Mouse (Mus musculus): ENCODE measurements at regions not wholly inside any gene's neighbourhood (a gene's known extent, or its start where the extent isn't known, plus 50 kb on each side); places are given as distances from the start of the nearest gene placed in this dataset.

- H3K9me3 ChIP-seq (ENCODE audit: low read length), result no peaks in the 10 kb centered on the region
- 47% methylated on average over 18 of the region's 18 CpGs for WGBS
- ATAC-seq (ENCODE audit: low FRiP score, low TSS enrichment), result peak; percentile 76
- no peak overlapping the region for H3K9ac ChIP-seq (replicated peaks; ENCODE audit: low read length)
- H3K27ac ChIP-seq (ENCODE audit: low read length), result peak overlapping the region; percentile 78
- H3K27me3 ChIP-seq (ENCODE audit: insufficient read depth, low read length), result no peaks in the 10 kb centered on the region
- peaks cover 15% of the 10 kb centered on the region; the same call in 1 of the 2 replicates for H3K4me1 ChIP-seq (ENCODE audit: insufficient read depth, low read length)
- H3K36me3 ChIP-seq (ENCODE audit: insufficient read depth, low read length), result no peaks in the 10 kb centered on the region
- no peak overlapping the region for H3K4me2 ChIP-seq (replicated peaks; ENCODE audit: low read depth, low read length)
- no peak overlapping the region for H3K4me3 ChIP-seq (ENCODE audit: low read length)
Observed at GRCm38 (mm10) chr2:71673087-71673920, 72.1 kb upstream of the Itga6 start.

GRCm38 (mm10) chr2:71680746-71681145, 64.7 kb upstream of the Itga6 start:
- Histone ChIP-seq H3K36me3 (ENCODE audit: insufficient read depth, low read length) (no peaks in the 10 kb centered on the region), H3K4me3 (ENCODE audit: low read length) (no peak overlapping the region), H3K9me3 (ENCODE audit: low read length) (peaks cover 3% of the 10 kb centered on the region; the same call in 1 of the 2 replicates), H3K9ac (replicated peaks; ENCODE audit: low read length) (no peak overlapping the region), H3K4me2 (replicated peaks; ENCODE audit: low read depth, low read length) (no peak overlapping the region), H3K4me1 (ENCODE audit: insufficient read depth, low read length) (0 out of 2 replicates have a peak, but pooled peaks cover 3% of the 10 kb centered on the region), H3K27ac (ENCODE audit: low read length) (no peak overlapping the region; the same call in 1 of the 2 replicates), H3K27me3 (ENCODE audit: insufficient read depth, low read length) (no peaks in the 10 kb centered on the region)
- WGBS, result 55% methylated on average over 1 of the region's 1 CpGs
- ATAC-seq (ENCODE audit: low FRiP score, low TSS enrichment), result no peak

GRCm38 (mm10) chr2:71681148-71681547, 64.3 kb upstream of the Itga6 start:
- H3K4me2 ChIP-seq (replicated peaks; ENCODE audit: low read depth, low read length), result no peak overlapping the region
- H3K9me3 ChIP-seq (ENCODE audit: low read length), result peaks cover 3% of the 10 kb centered on the region; the same call in 1 of the 2 replicates
- H3K27me3 ChIP-seq (ENCODE audit: insufficient read depth, low read length), result no peaks in the 10 kb centered on the region
- 61% methylated on average over 4 of the region's 4 CpGs for WGBS
- no peak overlapping the region for H3K9ac ChIP-seq (replicated peaks; ENCODE audit: low read length)
- no peak for ATAC-seq (ENCODE audit: low FRiP score, low TSS enrichment)
- H3K36me3 ChIP-seq (ENCODE audit: insufficient read depth, low read length), result no peaks in the 10 kb centered on the region
- no peak overlapping the region; the same call in 1 of the 2 replicates for H3K27ac ChIP-seq (ENCODE audit: low read length)
- no peak overlapping the region for H3K4me3 ChIP-seq (ENCODE audit: low read length)
- 0 out of 2 replicates have a peak, but pooled peaks cover 3% of the 10 kb centered on the region for H3K4me1 ChIP-seq (ENCODE audit: insufficient read depth, low read length)

- Histone ChIP-seq H3K36me3 (ENCODE audit: insufficient read depth, low read length) (no peaks in the 10 kb centered on the region), H3K4me1 (ENCODE audit: insufficient read depth, low read length) (0 out of 2 replicates have a peak, but pooled peaks cover 3% of the 10 kb centered on the region), H3K27me3 (ENCODE audit: insufficient read depth, low read length) (no peaks in the 10 kb centered on the region), H3K4me3 (ENCODE audit: low read length) (no peak overlapping the region), H3K4me2 (replicated peaks; ENCODE audit: low read depth, low read length) (no peak overlapping the region), H3K9me3 (ENCODE audit: low read length) (peaks cover 3% of the 10 kb centered on the region; the same call in 1 of the 2 replicates), H3K9ac (replicated peaks; ENCODE audit: low read length) (no peak overlapping the region), H3K27ac (ENCODE audit: low read length) (no peak overlapping the region)
- WGBS, result 54% methylated on average over 4 of the region's 4 CpGs
- ATAC-seq (ENCODE audit: low FRiP score, low TSS enrichment), result no peak
Observed at GRCm38 (mm10) chr2:71683375-71683774, 62.0 kb upstream of the Itga6 start.

- H3K27me3 ChIP-seq (ENCODE audit: insufficient read depth, low read length), result no peaks in the 10 kb centered on the region
- WGBS, result 78% methylated on average over 7 of the region's 7 CpGs
- ATAC-seq (ENCODE audit: low FRiP score, low TSS enrichment), result no peak
- H3K27ac ChIP-seq (ENCODE audit: low read length), result no peak overlapping the region
- no peaks in the 10 kb centered on the region for H3K36me3 ChIP-seq (ENCODE audit: insufficient read depth, low read length)
- H3K9me3 ChIP-seq (ENCODE audit: low read length), result peaks cover 3% of the 10 kb centered on the region; the same call in 1 of the 2 replicates
- H3K4me2 ChIP-seq (replicated peaks; ENCODE audit: low read depth, low read length), result no peak overlapping the region
- no peak overlapping the region for H3K9ac ChIP-seq (replicated peaks; ENCODE audit: low read length)
- peaks cover 6% of the 10 kb centered on the region; the same call in 1 of the 2 replicates for H3K4me1 ChIP-seq (ENCODE audit: insufficient read depth, low read length)
- H3K4me3 ChIP-seq (ENCODE audit: low read length), result no peak overlapping the region
Observed at GRCm38 (mm10) chr2:71685239-71685638, 60.2 kb upstream of the Itga6 start.

GRCm38 (mm10) chr2:71689041-71689440, 56.4 kb upstream of the Itga6 start:
- peaks cover 11% of the 10 kb centered on the region; the same call in 1 of the 2 replicates for H3K4me1 ChIP-seq (ENCODE audit: insufficient read depth, low read length)
- WGBS, result 82% methylated on average over 4 of the region's 4 CpGs
- H3K4me3 ChIP-seq (ENCODE audit: low read length), result no peak overlapping the region
- H3K9me3 ChIP-seq (ENCODE audit: low read length), result no peaks in the 10 kb centered on the region
- no peak for ATAC-seq (ENCODE audit: low FRiP score, low TSS enrichment)
- H3K4me2 ChIP-seq (replicated peaks; ENCODE audit: low read depth, low read length), result no peak overlapping the region
- H3K36me3 ChIP-seq (ENCODE audit: insufficient read depth, low read length), result no peaks in the 10 kb centered on the region
- no peak overlapping the region for H3K27ac ChIP-seq (ENCODE audit: low read length)
- H3K9ac ChIP-seq (replicated peaks; ENCODE audit: low read length), result no peak overlapping the region
- no peaks in the 10 kb centered on the region for H3K27me3 ChIP-seq (ENCODE audit: insufficient read depth, low read length)

- 42% methylated on average over 27 of the region's 27 CpGs for WGBS
- Histone ChIP-seq H3K9me3 (ENCODE audit: low read length) (no peaks in the 10 kb centered on the region), H3K9ac (replicated peaks; ENCODE audit: low read length) (peak overlapping the region; percentile 31), H3K4me1 (ENCODE audit: insufficient read depth, low read length) (peaks cover 11% of the 10 kb centered on the region; the same call in 1 of the 2 replicates), H3K4me2 (replicated peaks; ENCODE audit: low read depth, low read length) (peak overlapping the region; percentile 30), H3K36me3 (ENCODE audit: insufficient read depth, low read length) (no peaks in the 10 kb centered on the region), H3K27me3 (ENCODE audit: insufficient read depth, low read length) (no peaks in the 10 kb centered on the region), H3K4me3 (ENCODE audit: low read length) (no peak overlapping the region; the same call in 1 of the 2 replicates), H3K27ac (ENCODE audit: low read length) (no peak overlapping the region)
- ATAC-seq (ENCODE audit: low FRiP score, low TSS enrichment), result peak; percentile 76; the same call in 1 of the 2 replicates
Observed at GRCm38 (mm10) chr2:71690277-71691161, 54.9 kb upstream of the Itga6 start.

- no peak for ATAC-seq (ENCODE audit: low FRiP score, low TSS enrichment)
Observed at GRCm38 (mm10) chr2:71694758-71695310, 50.6 kb upstream of the Itga6 start.

More at GRCm38 (mm10) chr2:71694758-71695310, 50.6 kb upstream of the Itga6 start:
- no peak overlapping the region for H3K27ac ChIP-seq (ENCODE audit: low read length)
- no peaks in the 10 kb centered on the region for H3K9me3 ChIP-seq (ENCODE audit: low read length)
- H3K4me1 ChIP-seq (ENCODE audit: insufficient read depth, low read length), result peaks cover 18% of the 10 kb centered on the region; the same call in 1 of the 2 replicates
- H3K9ac ChIP-seq (replicated peaks; ENCODE audit: low read length), result no peak overlapping the region
- 72% methylated on average over 6 of the region's 6 CpGs for WGBS
- no peaks in the 10 kb centered on the region for H3K27me3 ChIP-seq (ENCODE audit: insufficient read depth, low read length)
- no peak overlapping the region for H3K4me2 ChIP-seq (replicated peaks; ENCODE audit: low read depth, low read length)
- no peak overlapping the region for H3K4me3 ChIP-seq (ENCODE audit: low read length)
- H3K36me3 ChIP-seq (ENCODE audit: insufficient read depth, low read length), result no peaks in the 10 kb centered on the region

Data from kidney, embryonic 16.5 days (tissue).